Mouse (Mus musculus) MEL (cell line): ENCODE results near the gene Limk2. TPM values are rescaled to one million over a fixed set of nuclear protein-coding genes. Genes with fewer than 3 reads are reported as not detected.

Experiments used
- DNase-seq: peaks from one replicate; pipeline ENCODE4 v3.0.0; 2011; ENCODE audit warnings: low read depth, low spot score
- H3K27ac ChIP-seq: 2 replicates; pipeline ENCODE4 v1.5.1; 2012; ENCODE audit warnings: low read depth, mild to moderate bottlenecking, control low read depth, low read length, moderate library complexity; ENCODE audit not compliant: control insufficient read depth
- H3K27me3 ChIP-seq, 2 experiments: fragments of 150-350 bp in 1 of 2; sonication (generic) in 1 of 2; 2 replicates each; pipeline ENCODE4 v1.6.1; 2012; ENCODE audit warnings: low read length in 2 of 2, mild to moderate bottlenecking in 2 of 2, improper control_type of control experiment in 1 of 2, moderate library complexity in 1 of 2; ENCODE audit not compliant: insufficient read depth in 2 of 2, control insufficient read depth in 1 of 2
- H3K36me3 ChIP-seq, 2 experiments: 2 replicates each; pipeline ENCODE4 v1.6.1; 2012 to 2014; ENCODE audit warnings: low read length in 2 of 2, improper control_type of control experiment in 1 of 2, inconsistent platforms in 1 of 2, mild to moderate bottlenecking in 1 of 2; ENCODE audit not compliant: insufficient read depth in 2 of 2, control insufficient read depth in 1 of 2
- H3K4me1 ChIP-seq, 2 experiments: fragments of 150-350 bp in 1 of 2; sonication (generic) in 1 of 2; 2 replicates each; pipeline ENCODE4 v1.6.1; 2012; ENCODE audit warnings: low read length in 2 of 2, improper control_type of control experiment in 1 of 2, mild to moderate bottlenecking in 1 of 2; ENCODE audit not compliant: insufficient read depth in 2 of 2, control insufficient read depth in 1 of 2
- H3K4me3 ChIP-seq, 2 experiments: fragments of 150-350 bp in 1 of 2; sonication (generic) in 1 of 2; 2 replicates each; pipeline ENCODE4 v1.5.1; 2012; ENCODE audit warnings: low read depth in 2 of 2, low read length in 2 of 2, mild to moderate bottlenecking in 2 of 2, moderate library complexity in 2 of 2, control low read depth in 1 of 2, improper control_type of control experiment in 1 of 2; ENCODE audit not compliant: control insufficient read depth in 1 of 2, insufficient read depth in 1 of 2
- H3K79me2 ChIP-seq: 2 replicates; pipeline ENCODE4 v1.6.1; 2012; ENCODE audit warnings: mild to moderate bottlenecking, low read length, moderate library complexity; ENCODE audit not compliant: control insufficient read depth, poor library complexity, insufficient read depth
- H3K9ac ChIP-seq: 2 replicates; pipeline ENCODE4 v1.6.1; 2012; ENCODE audit warnings: low read depth, mild to moderate bottlenecking, control low read depth, low read length, moderate library complexity; ENCODE audit not compliant: control insufficient read depth, poor library complexity, severe bottlenecking
- H3K9me3 ChIP-seq: fragments of 150-350 bp; sonication (generic); replicated peaks from 2 replicates; pipeline ENCODE4 v1.6.1; 2012; ENCODE audit warnings: mild to moderate bottlenecking, low read length, improper control_type of control experiment, moderate library complexity; ENCODE audit not compliant: insufficient read depth
- CTCF ChIP-seq, 3 experiments: IDR thresholded peaks in 2 of 3; conservative IDR thresholded peaks in 1 of 3; 2 replicates each; pipeline ENCODE4 v1.5.1; 2011 to 2012; ENCODE audit warnings: low read length in 3 of 3, low read depth in 2 of 3, mild to moderate bottlenecking in 2 of 3, improper control_type of control experiment in 1 of 3, inconsistent platforms in 1 of 3, mixed read lengths in 1 of 3, moderate library complexity in 1 of 3; ENCODE audit not compliant: control insufficient read depth in 1 of 3, insufficient read depth in 1 of 3, poor library complexity in 1 of 3, severe bottlenecking in 1 of 3
- ELF1 ChIP-seq: IDR thresholded peaks from 2 replicates; pipeline ENCODE4 v1.6.1; 2014; ENCODE audit warnings: low read depth, mild to moderate bottlenecking, inconsistent platforms, low read length, improper control_type of control experiment, moderate library complexity
- GABPA ChIP-seq: IDR thresholded peaks from 2 replicates; pipeline ENCODE4 v1.6.1; 2012; ENCODE audit warnings: low read depth, mild to moderate bottlenecking, inconsistent platforms, low read length, improper control_type of control experiment, moderate library complexity
- HCFC1 ChIP-seq: IDR thresholded peaks from 2 replicates; pipeline ENCODE4 v1.6.1; 2012; ENCODE audit warnings: low read depth, mild to moderate bottlenecking, inconsistent platforms, low read length, improper control_type of control experiment, moderate library complexity
- JUND ChIP-seq: IDR thresholded peaks from 2 replicates; pipeline ENCODE4 v1.6.1; 2011; ENCODE audit warnings: low read depth, mild to moderate bottlenecking, improper control_type of control experiment, low read length
- MAFK ChIP-seq: IDR thresholded peaks from 2 replicates; pipeline ENCODE4 v1.6.1; 2011; ENCODE audit warnings: low read depth, mild to moderate bottlenecking, low read length, improper control_type of control experiment, borderline replicate concordance
- MAZ ChIP-seq: IDR thresholded peaks from 2 replicates; pipeline ENCODE4 v1.6.1; 2012; ENCODE audit warnings: low read depth, mild to moderate bottlenecking, inconsistent platforms, low read length, improper control_type of control experiment
- MEF2A ChIP-seq: IDR thresholded peaks from 2 replicates; pipeline ENCODE4 v1.6.1; 2014; ENCODE audit warnings: low read depth, mild to moderate bottlenecking, inconsistent platforms, low read length, improper control_type of control experiment; ENCODE audit not compliant: poor library complexity, insufficient replicate concordance, severe bottlenecking; ENCODE audit errors: extremely low read depth
- MYC ChIP-seq: IDR thresholded peaks from 2 replicates; pipeline ENCODE4 v1.6.1; 2011; ENCODE audit warnings: low read depth, mild to moderate bottlenecking, low read length, improper control_type of control experiment, moderate library complexity
- NELFE ChIP-seq: IDR thresholded peaks from 2 replicates; pipeline ENCODE4 v1.6.1; 2011; ENCODE audit warnings: low read depth, low read length, improper control_type of control experiment
- NRF1 ChIP-seq: IDR thresholded peaks from 2 replicates; pipeline ENCODE4 v1.6.1; 2014; ENCODE audit warnings: low read depth, mild to moderate bottlenecking, inconsistent platforms, low read length, improper control_type of control experiment, moderate library complexity; ENCODE audit not compliant: poor library complexity, insufficient read depth, severe bottlenecking
- POLR2A ChIP-seq, 2 experiments: IDR thresholded peaks; 2 replicates each; pipeline ENCODE4 v1.6.1; 2011 to 2012; ENCODE audit warnings: low read length in 2 of 2, mild to moderate bottlenecking in 2 of 2, control low read depth in 1 of 2, improper control_type of control experiment in 1 of 2, low read depth in 1 of 2, moderate library complexity in 1 of 2; ENCODE audit not compliant: control insufficient read depth in 1 of 2, insufficient read depth in 1 of 2, poor library complexity in 1 of 2
- RAD21 ChIP-seq: IDR thresholded peaks from 2 replicates; pipeline ENCODE4 v1.6.1; 2011; ENCODE audit warnings: mild to moderate bottlenecking, low read depth, low read length, improper control_type of control experiment
- RCOR1 ChIP-seq: IDR thresholded peaks from 2 replicates; pipeline ENCODE4 v1.6.1; 2012; ENCODE audit warnings: low read depth, mild to moderate bottlenecking, inconsistent platforms, low read length, improper control_type of control experiment
- ZC3H11A ChIP-seq: IDR thresholded peaks from 2 replicates; pipeline ENCODE4 v1.6.1; 2012; ENCODE audit warnings: low read depth, mild to moderate bottlenecking, inconsistent platforms, low read length, improper control_type of control experiment
- ZKSCAN1 ChIP-seq: IDR thresholded peaks from 2 replicates; pipeline ENCODE4 v1.6.1; 2012; ENCODE audit warnings: low read depth, mild to moderate bottlenecking, inconsistent platforms, low read length, improper control_type of control experiment, moderate library complexity
- ZNF384 ChIP-seq: IDR thresholded peaks from 2 replicates; pipeline ENCODE4 v1.6.1; 2012; ENCODE audit warnings: low read depth, mild to moderate bottlenecking, inconsistent platforms, low read length, improper control_type of control experiment
- polyA plus RNA-seq, 2 experiments: library from polyadenylated mRNA; stranded (reverse) in 1 of 2; unstranded in 1 of 2; fragments of >175 nt in 1 of 2; fragments of >200 nt in 1 of 2; gene quantifications; 2 replicates each; pipeline versions ENCODE4 v1.2.1 to v1.2.4; 2012; ENCODE audit warnings: low replicate concordance in 2 of 2, low read depth in 1 of 2; ENCODE audit not compliant: insufficient read length in 2 of 2, insufficient read depth in 1 of 2, missing spikeins in 1 of 2
- total RNA-seq: library from RNA; depleted of rRNA; stranded (reverse); fragments of 300-350 nt; gene quantifications from 2 replicates; pipeline ENCODE4 v1.2.3, GENCODE M21; 2012

Limk2 gene
- total and polyA plus RNA-seq, 3 experiments = 19.6 to 29.1 TPM; not detected in 1

DNA sequence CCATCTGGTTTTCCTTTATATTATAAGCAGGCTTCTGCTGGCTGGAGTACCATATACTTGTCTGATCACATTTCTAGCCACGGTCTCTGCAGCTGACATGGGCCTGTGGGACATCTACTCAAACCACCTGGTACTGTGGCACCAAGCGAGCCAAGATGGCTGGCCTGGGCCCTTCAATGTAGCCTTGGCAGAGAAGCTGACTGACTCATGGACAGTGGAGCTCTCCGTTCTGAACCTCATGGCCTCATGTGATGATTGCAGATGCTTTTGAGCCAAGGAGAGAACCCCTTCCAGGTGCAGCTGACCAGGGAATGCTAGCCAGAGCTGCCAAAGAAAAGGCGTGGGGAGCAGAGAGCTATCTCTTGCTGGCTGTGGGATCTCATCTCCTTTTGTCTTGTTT is 103.2 kb downstream of the Limk2 start:
- TF ChIP-seq MAFK (no peak), RCOR1 (no peak), ZKSCAN1 (no peak), ELF1 (no peak), ZNF384 (no peak), HCFC1 (no peak), MAZ (no peak), ZC3H11A (no peak), POLR2A (IDR thresholded peaks at IDR 0.05; ENCODE audit: control insufficient read depth in 1 of 2, insufficient read depth in 1 of 2, low read depth in 1 of 2, low read length in 2 of 2, poor library complexity in 1 of 2) (no peak), CTCF (IDR thresholded peaks at IDR 0.05 in 2 of 3, conservative IDR thresholded peaks at IDR 0.05 in 1 of 3; ENCODE audit: control insufficient read depth in 1 of 3, insufficient read depth in 1 of 3, low read depth in 2 of 3, low read length in 3 of 3, poor library complexity in 1 of 3, severe bottlenecking in 1 of 3) (no peak), NRF1 (no peak)
- no peak overlapping the region for H3K9ac ChIP-seq
- H3K4me1 ChIP-seq = peaks cover 7 to 15% of the 10 kb centered on the region in 2 experiments
- H3K9me3 ChIP-seq = no peaks in the 10 kb centered on the region
- H3K36me3 ChIP-seq = peaks cover 14 to 36% of the 10 kb centered on the region in 2 experiments
- no peak overlapping the region for H3K4me3 ChIP-seq
- no peak for DNase-seq
- H3K27me3 ChIP-seq = no peaks in the 10 kb centered on the region
- H3K79me2 ChIP-seq = no peaks in the 10 kb centered on the region; the same call in 1 of the 2 replicates
- H3K27ac ChIP-seq = no peak overlapping the region

DNA sequence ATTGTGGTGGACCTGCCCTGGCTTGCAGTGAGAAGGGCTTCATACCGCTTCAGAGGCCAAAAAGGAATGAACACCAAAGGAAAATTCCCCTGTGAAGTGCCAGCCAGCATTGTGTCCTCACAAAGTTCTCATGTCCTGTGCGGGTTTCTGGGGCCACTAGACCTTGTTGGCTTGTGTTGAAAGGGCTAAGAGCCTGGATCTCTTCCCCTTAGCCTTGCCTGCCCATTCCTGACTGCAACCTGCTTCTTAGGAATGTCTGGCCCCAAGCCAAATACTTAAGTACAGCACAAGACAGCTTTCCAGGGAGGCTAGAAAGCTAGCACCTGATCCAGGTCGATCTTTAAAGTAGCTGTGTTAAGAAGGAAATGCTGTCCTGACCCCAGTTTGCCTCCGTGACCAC is 106.2 kb downstream of the Limk2 start:
- TF ChIP-seq NELFE (no peak), RCOR1 (no peak), ZKSCAN1 (no peak), GABPA (no peak), MYC (no peak), CTCF (IDR thresholded peaks at IDR 0.05 in 2 of 3, conservative IDR thresholded peaks at IDR 0.05 in 1 of 3; ENCODE audit: control insufficient read depth in 1 of 3, insufficient read depth in 1 of 3, low read depth in 2 of 3, low read length in 3 of 3, poor library complexity in 1 of 3, severe bottlenecking in 1 of 3) (no peak), RAD21 (no peak), MEF2A (no peak), HCFC1 (no peak), MAFK (no peak), JUND (no peak)
- Histone ChIP-seq H3K36me3 (peaks cover 0 to 49% of the 10 kb centered on the region in 2 experiments; a peak in 2 of 4 replicates), H3K27me3 (no peaks in the 10 kb centered on the region), H3K79me2 (no peaks in the 10 kb centered on the region; the same call in 1 of the 2 replicates), H3K4me1 (no peaks in the 10 kb centered on the region), H3K27ac (no peak overlapping the region), H3K9ac (no peak overlapping the region), H3K4me3 (no peak overlapping the region), H3K9me3 (no peaks in the 10 kb centered on the region)
- DNase-seq = no peak
